Mouse (Mus musculus) heart, adult 2 months (tissue): ENCODE measurements around the gene Nptx2. TPM values are rescaled to one million over a fixed set of nuclear protein-coding genes. Genes with fewer than 3 reads are reported as not detected.

ENCODE experiments used
- DNase-seq, 2 experiments: peaks; one replicate each; pipeline ENCODE4 v3.0.0; 2021
- H3K27ac ChIP-seq: fragments of 200-600 bp; 2 replicates; pipeline ENCODE4 v1.8.1; 2022
- H3K27me3 ChIP-seq: fragments of 200-500 bp; 2 replicates; pipeline ENCODE4 v1.6.1; 2012; ENCODE audit warnings: mild to moderate bottlenecking, low read length, inconsistent platforms, mixed read lengths; ENCODE audit not compliant: control insufficient read depth, insufficient read depth
- H3K36me3 ChIP-seq: fragments of 200-500 bp; 2 replicates; pipeline ENCODE4 v1.6.1; 2012; ENCODE audit warnings: low read length, inconsistent platforms; ENCODE audit not compliant: control insufficient read depth, insufficient read depth
- H3K4me1 ChIP-seq: fragments of 200-500 bp; 2 replicates; pipeline ENCODE4 v1.6.1; 2011; ENCODE audit warnings: low read length; ENCODE audit not compliant: control insufficient read depth, insufficient read depth
- H3K4me3 ChIP-seq: fragments of 200-600 bp; 2 replicates; pipeline ENCODE4 v1.8.1; 2022
- H3K79me2 ChIP-seq: fragments of 200-500 bp; replicated peaks from 2 replicates; pipeline ENCODE4 v1.6.1; 2012; ENCODE audit warnings: mild to moderate bottlenecking, inconsistent platforms, low read length, moderate library complexity, mixed read lengths; ENCODE audit not compliant: control insufficient read depth, insufficient read depth
- H3K9ac ChIP-seq: fragments of 200-500 bp; 2 replicates; pipeline ENCODE4 v1.6.1; 2012; ENCODE audit warnings: low read depth, mild to moderate bottlenecking, control low read depth, inconsistent platforms, low read length, mixed read lengths
- CTCF ChIP-seq: fragments of 200-600 bp; IDR thresholded peaks from 2 replicates; pipeline ENCODE4 v1.8.1; 2022; ENCODE audit warnings: antibody characterized with exemption, mild to moderate bottlenecking, moderate library complexity
- POLR2A ChIP-seq: fragments of 200-500 bp; IDR thresholded peaks from 2 replicates; pipeline ENCODE4 v1.6.1; 2011; ENCODE audit warnings: mild to moderate bottlenecking, low read depth, low read length, control low read depth; ENCODE audit not compliant: insufficient read depth
- WGBS: fragments of 180-500 bp; shearing (Covaris S2); methylation state at CpG from one replicate; pipeline ENCODE4 v1.1.7; 2018; 5-methylcytosine and 5-hydroxymethylcytosine counted together
- intact Hi-C: fragments of 180-260 bp; cut with DNase I; formaldehyde crosslinking; loops from one replicate; pipeline ENCODE4 v1.15.1; 2025
- polyA plus RNA-seq: library from polyadenylated mRNA; depleted of rRNA; stranded (reverse); fragments of >200 nt; gene quantifications from 2 replicates; pipeline ENCODE4 v1.2.3, GENCODE M21; 2012; rRNA removed
- total RNA-seq, 2 experiments: library from RNA; stranded (reverse); gene quantifications; 2 replicates each; pipeline ENCODE4 v1.2.3; 2021

Nptx2 gene
- total and polyA plus RNA-seq, 3 experiments = 0.11 to 0.35 (median 0.21) TPM

DNA sequence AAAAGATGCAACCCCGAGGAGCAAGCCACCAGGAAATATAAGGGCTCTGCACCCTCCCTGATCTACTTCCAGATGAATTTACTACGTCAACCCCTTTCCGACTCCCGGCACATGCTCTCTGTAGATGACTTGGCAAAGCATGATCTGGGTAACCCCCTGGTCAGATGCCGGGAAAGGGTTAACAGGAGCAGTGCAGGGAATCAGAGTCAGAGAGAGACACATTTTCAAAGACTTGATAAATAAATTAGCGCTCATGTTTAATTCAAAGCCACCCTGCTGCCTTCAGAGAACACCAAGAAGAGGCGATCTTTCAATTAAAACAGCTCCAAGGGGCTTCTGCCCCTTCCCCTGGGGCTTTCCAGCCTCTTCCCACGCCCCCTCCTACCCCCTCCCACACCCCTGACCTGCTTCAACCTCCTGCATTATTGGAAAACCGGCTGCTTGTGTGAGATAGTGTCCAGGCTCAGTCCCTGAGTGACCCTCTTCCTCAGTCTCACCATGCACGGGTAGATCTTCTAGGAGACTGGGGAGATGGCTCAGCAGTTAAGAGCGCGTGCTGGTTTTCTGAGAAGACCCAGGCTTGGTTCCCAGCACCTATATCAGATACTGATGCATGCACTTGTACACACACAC lies 45.7 kb downstream of the Nptx2 start:
- no peak for DNase-seq
- Histone ChIP-seq H3K4me3 (no peak overlapping the region), H3K9ac (no peak overlapping the region), H3K36me3 (no peaks in the 10 kb centered on the region), H3K4me1 (no peaks in the 10 kb centered on the region), H3K27me3 (no peaks in the 10 kb centered on the region), H3K79me2 (no peaks in the 10 kb centered on the region), H3K27ac (no peak overlapping the region)
- intact Hi-C loops = no loop called here
- TF ChIP-seq POLR2A = no peak
- 38% methylated on average over 12 of the region's 12 CpGs for WGBS

DNA sequence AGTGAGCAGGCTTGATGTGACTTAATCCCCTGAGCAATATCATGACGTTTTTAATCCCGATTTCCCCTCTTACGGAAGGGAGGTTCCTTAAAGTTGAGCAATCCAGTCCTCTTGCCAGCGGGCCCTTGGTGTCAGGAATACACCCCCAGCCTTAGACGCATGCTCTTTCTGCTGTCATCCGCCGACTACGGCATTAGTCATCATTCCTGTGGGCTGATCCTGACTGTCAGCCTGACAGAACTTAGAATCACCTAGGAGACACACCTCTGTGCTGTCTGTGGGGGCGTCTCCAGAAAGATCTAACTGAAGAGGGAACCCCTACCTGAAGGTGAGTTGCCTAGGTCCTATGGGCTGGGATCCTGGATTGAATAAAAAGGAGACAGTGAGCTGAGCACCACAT lies 49.1 kb downstream of the Nptx2 start:
- Histone ChIP-seq H3K36me3 (no peaks in the 10 kb centered on the region), H3K27ac (no peak overlapping the region), H3K4me3 (no peak overlapping the region), H3K9ac (no peak overlapping the region), H3K79me2 (no peaks in the 10 kb centered on the region), H3K4me1 (no peaks in the 10 kb centered on the region), H3K27me3 (no peaks in the 10 kb centered on the region)
- DNase-seq = no peak
- TF ChIP-seq CTCF = no peak
- WGBS = 89% methylated on average over 9 of the region's 9 CpGs
- intact Hi-C loops = no loop called here

Other genes starting within 250 kb of the Nptx2 start
- gene Baiap2l1, start 187.8 kb upstream of the Nptx2 start, total RNA-seq = 1 to 10 TPM; 4.5 to 5.3 TPM
- 6.7 and 7.2 TPM in 2 replicates for gene Baiap2l1, start 187.8 kb upstream of the Nptx2 start, polyA plus RNA-seq
- gene Tmem130, start 215.9 kb downstream of the Nptx2 start, total RNA-seq = under 1 TPM; 0.21 to 0.27 TPM
- gene Tmem130, start 215.9 kb downstream of the Nptx2 start, polyA plus RNA-seq = 0.29 and 0.35 TPM in 2 replicates
- gene Trrap, start 221.8 kb downstream of the Nptx2 start, total RNA-seq = 10 to 100 TPM; 35.3 to 38.3 TPM
- gene Trrap, start 221.8 kb downstream of the Nptx2 start, polyA plus RNA-seq = 52.4 and 59.2 TPM in 2 replicates